Mouse (Mus musculus) ovary, adult 2 months (tissue): ENCODE measurements around the gene Zfp354b. TPM values are rescaled to one million over a fixed set of nuclear protein-coding genes. Genes with fewer than 3 reads are reported as not detected.

Experiments used
- polyA plus RNA-seq: library from polyadenylated mRNA; depleted of rRNA; stranded (reverse); fragments of >200 nt; gene quantifications from 2 replicates; pipeline ENCODE4 v1.2.3, GENCODE M21; 2012; rRNA removed

The Zfp354b gene
- 0.13 and 0.14 TPM in 2 replicates for polyA plus RNA-seq

GRCm38 (mm10) chr11:50931451-50931866, at the start of gene Zfp354b:
TSS of gene Zfp354b (minus strand) at chr11:50931633.

DNA sequence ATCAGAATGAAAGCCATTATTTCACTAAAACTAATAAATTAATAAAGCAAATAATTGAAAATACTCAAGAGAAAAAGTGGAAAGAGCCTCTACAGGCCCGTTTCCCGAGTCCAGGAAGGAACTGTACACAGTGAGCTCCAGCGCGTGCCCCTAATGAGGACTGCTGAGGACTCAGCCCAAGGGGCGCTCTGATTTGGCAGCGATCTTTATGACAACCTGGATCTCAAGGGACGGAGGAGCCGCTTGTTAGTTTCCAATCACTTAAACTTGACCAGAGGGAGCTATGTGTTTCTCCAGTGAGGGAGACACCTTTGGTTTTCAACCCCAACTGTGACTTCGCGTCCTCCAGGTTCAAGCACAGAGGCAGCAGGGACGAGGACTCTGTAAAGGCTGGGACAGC, 34.8 kb upstream of the Zfp354b start, which contains the start of gene Olfr1378:
Gene Olfr1378 (plus strand): TSS at position 301 of the 400 bp plus-strand sequence.

GRCm38 (mm10) chr11:50953665-50954064, 22.2 kb upstream of the Zfp354b start, which contains the start of gene Prop1:
TSS of gene Prop1 (minus strand) at chr11:50953765.

DNA sequence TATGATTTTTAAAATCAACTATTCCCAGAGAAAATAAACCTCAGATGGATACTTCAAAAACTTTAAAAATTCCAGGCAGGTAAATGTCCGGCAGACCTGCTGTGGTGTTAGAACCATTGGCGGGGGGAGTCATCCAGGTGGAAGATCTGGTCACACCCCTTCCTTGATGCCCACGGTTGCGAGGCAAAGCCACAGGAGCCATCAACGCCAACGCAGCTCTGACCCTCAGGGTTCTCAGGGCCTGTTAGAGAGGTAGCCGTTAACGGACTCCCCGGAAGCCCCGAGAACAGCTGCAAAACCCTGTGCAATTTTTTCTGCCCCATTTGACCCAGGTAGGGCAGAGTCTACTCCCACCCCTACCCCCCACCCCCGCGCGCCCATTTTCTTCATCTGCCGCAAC, 12.1 kb upstream of the Zfp354b start, which contains the start of gene 4933414I15Rik:
Gene 4933414I15Rik (minus strand): TSS at position 260 of the 400 bp plus-strand sequence.

DNA sequence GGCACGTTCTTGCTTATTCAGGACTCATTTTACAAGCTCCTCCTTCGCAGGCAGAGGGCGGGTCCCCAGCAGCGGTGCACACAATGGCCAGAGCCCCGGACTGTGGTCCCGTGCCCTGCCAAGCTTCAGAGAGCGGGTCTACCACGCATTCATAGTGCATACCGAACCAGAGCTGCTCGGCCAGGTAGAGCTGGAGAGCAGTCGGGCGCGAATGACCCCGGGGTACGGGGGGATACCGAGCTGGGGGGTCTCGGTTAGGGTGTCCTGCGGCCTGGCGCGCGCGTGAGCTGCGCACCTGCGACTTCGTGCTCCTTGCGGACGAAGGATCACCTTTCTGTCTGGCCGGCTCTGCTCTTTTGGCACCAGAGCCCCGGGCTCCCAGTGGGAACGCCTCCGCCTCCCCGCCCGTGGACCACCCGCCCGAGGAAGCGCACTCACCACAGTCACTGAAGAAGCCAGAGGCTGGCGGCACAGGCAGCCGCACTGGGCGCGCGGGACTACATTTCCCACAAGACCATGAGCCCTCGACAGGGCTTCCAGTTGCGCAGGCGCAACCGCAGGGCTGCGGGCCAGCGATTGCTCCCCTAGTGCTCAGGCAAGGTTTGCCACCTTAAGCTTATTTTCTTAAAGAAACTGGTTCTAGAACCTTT, 15.6 kb downstream of the Zfp354b start, which contains the start of gene Zfp2:
Gene Zfp2 (minus strand): TSS at position 495 of the 650 bp plus-strand sequence.

GRCm38 (mm10) chr11:50887390-50888128, 43.9 kb downstream of the Zfp354b start, which contains the start of gene Zfp454:
TSS of gene Zfp454 (minus strand) at chr11:50887651.

Other genes with a start within 250 kb of the Zfp354b start
- gene Zfp354c, start 103.9 kb downstream of the Zfp354b start, polyA plus RNA-seq, result 2.5 and 3.9 TPM in 2 replicates
- 0.33 and 0.41 TPM in 2 replicates for gene Zfp879, start 90.1 kb downstream of the Zfp354b start, polyA plus RNA-seq
- 0.10 TPM in 1 of 2 replicates, not detected in the other for gene Grm6, start 80.9 kb downstream of the Zfp354b start, polyA plus RNA-seq
- gene Zfp454, start 44.0 kb downstream of the Zfp354b start, polyA plus RNA-seq, result 0.96 and 1.4 TPM in 2 replicates
- gene Zfp2, start 15.5 kb downstream of the Zfp354b start, polyA plus RNA-seq, result 1.9 and 2.1 TPM in 2 replicates
- not detected in 2 replicates for gene 4933414I15Rik, start 12.1 kb upstream of the Zfp354b start, polyA plus RNA-seq
- gene Prop1, start 22.1 kb upstream of the Zfp354b start, polyA plus RNA-seq, result 0.25 and 1.1 TPM in 2 replicates
- not detected in 2 replicates for gene Olfr1378, start 34.9 kb upstream of the Zfp354b start, polyA plus RNA-seq
- gene Olfr1377, start 50.3 kb upstream of the Zfp354b start, polyA plus RNA-seq, result not detected in 2 replicates
- gene Olfr51, start 72.0 kb upstream of the Zfp354b start, polyA plus RNA-seq, result not detected in 2 replicates
- gene Olfr54, start 82.6 kb upstream of the Zfp354b start, polyA plus RNA-seq, result not detected in 2 replicates
- not detected in 2 replicates for gene Olfr1375, start 116.5 kb upstream of the Zfp354b start, polyA plus RNA-seq
- gene Zfp354a, start 127.6 kb upstream of the Zfp354b start, polyA plus RNA-seq, result 3.1 and 3.9 TPM in 2 replicates